ENCODE assay signal across 16 mouse cellular contexts in the genomic region with DNA sequence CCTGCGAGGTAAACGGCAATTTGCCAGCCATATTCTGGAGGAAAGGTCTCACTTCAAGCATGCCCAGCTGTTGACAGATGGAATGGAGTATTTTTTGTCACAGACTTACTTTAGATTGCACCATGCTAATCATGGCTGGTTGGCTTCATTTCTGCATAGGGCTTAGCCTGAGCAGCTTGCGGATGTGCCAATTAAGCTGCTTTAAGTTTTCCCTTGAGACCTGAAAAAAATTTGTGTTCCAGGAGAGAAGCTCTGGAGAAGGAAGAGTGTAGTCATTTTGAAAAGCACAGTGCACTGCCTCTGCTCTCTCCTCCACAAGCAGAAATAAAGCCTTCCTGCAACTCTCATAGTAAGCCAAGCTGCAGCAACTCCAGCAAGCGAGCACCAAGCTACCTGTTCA.
DNase-seq lines count a peak whose midpoint lies in the region; ATAC-seq lines count a peak whose summit lies in the region.
"Had no signal": no experiment of that assay in that cellular context is flagged by ENCODE, and none has a peak within 500 bp of the region (broad histone marks: within the 10 kb centered on the region; RNA-seq: fewer than 3 reads in every experiment).

No protein-coding gene starts in this region.

- intact Hi-C loops in left cerebral cortex, postnatal 14 days (cut with DNase I): no loop called here
- intact Hi-C loops in heart, postnatal 25 days (cut with DNase I): no loop called here

- H3K27ac ChIP-seq in neural tube, embryonic 13.5 days (replicated peaks): no peak overlapping the region
- H3K27ac ChIP-seq: kidney, postnatal 0 days; liver, embryonic 14.5 days had no signal

- WGBS in neural tube, embryonic 13.5 days: 74% methylated on average over 4 of the region's 4 CpGs

- H3K27me3 ChIP-seq in neural tube, embryonic 13.5 days: no peaks in the 10 kb centered on the region
- H3K27me3 ChIP-seq: Patski had no signal

- H3K4me1 ChIP-seq in neural tube, embryonic 13.5 days (replicated peaks): no peaks in the 10 kb centered on the region

- no peak for DNase-seq in frontal cortex, postnatal 10 days (ENCODE audit: low spot score in 2 of 2)
- DNase-seq in neural tube, embryonic 10.5 days (ENCODE audit: extremely low spot score, low spot score): no peak
- peak; percentile 21 to 30 for DNase-seq in left cerebral cortex, postnatal 14 days (ENCODE audit: low spot score in 2 of 2)
- no peak for DNase-seq in heart, postnatal 25 days (ENCODE audit: low spot score)
- no peak for DNase-seq in kidney, adult 11 months
- DNase-seq: adrenal gland, postnatal 25 days; cerebellum, adult 18-20 months; lung, postnatal 36 days had no signal

- no peaks in the 10 kb centered on the region for H3K36me3 ChIP-seq in neural tube, embryonic 13.5 days

- no peaks in the 10 kb centered on the region for H3K9me3 ChIP-seq in neural tube, embryonic 13.5 days

- no peak overlapping the region for H3K9ac ChIP-seq in neural tube, embryonic 13.5 days
- H3K9ac ChIP-seq: liver, embryonic 14.5 days had no signal

- H3K4me2 ChIP-seq in neural tube, embryonic 13.5 days: no peak overlapping the region
- H3K4me2 ChIP-seq: heart, embryonic 11.5 days had no signal

- ATAC-seq in frontal cortex, adult (ENCODE audit: low TSS enrichment): peak; percentile 99
- peak; percentile 36; the same call in 1 of the 2 replicates for ATAC-seq in neural tube, embryonic 13.5 days (ENCODE audit: low read depth)
- ATAC-seq: CD4-positive, CD25-positive, alpha-beta regulatory T cell, adult 4 months; midbrain, embryonic 16.5 days; Patski had no signal

- H3K4me3 ChIP-seq in neural tube, embryonic 13.5 days: no peak overlapping the region

Comparison
In these comparisons a context has a peak if more than half of its experiments do, and no peak if none do; other contexts are left out.
1. DNase-seq: peak in left cerebral cortex, postnatal 14 days (2 of 2); none in frontal cortex, postnatal 10 days (0 of 2), neural tube, embryonic 10.5 days (single experiment), heart, postnatal 25 days (single experiment) and kidney, adult 11 months (single experiment).